Mouse (Mus musculus) kidney, adult 2 months (tissue): ENCODE measurements around the gene Nanos2.

Source experiments
- CTCF ChIP-seq: fragments of 200-500 bp; conservative IDR thresholded peaks from 2 replicates; pipeline ENCODE4 v1.5.1; 2011; ENCODE audit warnings: low read depth, mild to moderate bottlenecking, control low read depth, low read length, moderate library complexity, mixed read lengths; ENCODE audit not compliant: insufficient read depth, insufficient read length
- POLR2A ChIP-seq: fragments of 200-500 bp; IDR thresholded peaks from one replicate; pipeline ENCODE4 v1.6.1; 2011; ENCODE audit warnings: low read depth, low read length, control low read depth

GRCm38 (mm10) chr7:19024096-19024506, 36.9 kb downstream of the Nanos2 start, which contains the start of gene Sympk:
- TF ChIP-seq POLR2A, result no peak
- no peak for TF ChIP-seq CTCF
